Mouse (Mus musculus) urinary bladder, adult 18-20 months (tissue): Measurements from ENCODE around the gene Rangap1.

Experiments
- DNase-seq, 2 experiments: peaks; one replicate each; pipeline ENCODE4 v3.0.0; 2022; ENCODE audit warnings: low spot score in 2 of 2, mixed read lengths in 2 of 2

Rangap1 gene

GRCm38 (mm10) chr15:81744992-81745600 lies at the start of gene Rangap1, which contains the start of gene Zc3h7b:
Gene Rangap1, minus strand, starts transcription at chr15:81745530.
Gene Zc3h7b, plus strand, starts transcription at chr15:81745057.
- peak; percentile 66 to 70 for DNase-seq

- no peak for DNase-seq
These were observed 47.1 kb upstream of the Rangap1 start for GRCm38 (mm10) chr15:81792444-81792843.

GRCm38 (mm10) chr15:81787525-81787924 lies 42.2 kb upstream of the Rangap1 start:
- no peak for DNase-seq

- DNase-seq: no peak
These were observed 40.4 kb upstream of the Rangap1 start for GRCm38 (mm10) chr15:81785701-81786100.

- DNase-seq: no peak
These were observed 39.4 kb upstream of the Rangap1 start for GRCm38 (mm10) chr15:81784762-81785161.

- no peak for DNase-seq
These were observed 36.5 kb upstream of the Rangap1 start for GRCm38 (mm10) chr15:81781816-81782215.

GRCm38 (mm10) chr15:81776631-81777422 lies 31.5 kb upstream of the Rangap1 start:
- DNase-seq: no peak

GRCm38 (mm10) chr15:81774505-81775171 lies 29.3 kb upstream of the Rangap1 start:
- no peak for DNase-seq

GRCm38 (mm10) chr15:81772431-81773120 lies 27.2 kb upstream of the Rangap1 start:
- DNase-seq: no peak

- DNase-seq: peak in 1 of 2 experiments; percentile 20
These were observed 23.7 kb upstream of the Rangap1 start for GRCm38 (mm10) chr15:81769037-81769436.

- no peak for DNase-seq
These were observed 21.1 kb upstream of the Rangap1 start for GRCm38 (mm10) chr15:81766439-81766838.

- DNase-seq: no peak
These were observed 20.3 kb upstream of the Rangap1 start for GRCm38 (mm10) chr15:81765651-81766050.

- DNase-seq: no peak
These were observed 19.2 kb upstream of the Rangap1 start for GRCm38 (mm10) chr15:81764573-81764972.

GRCm38 (mm10) chr15:81761959-81762358 lies 16.6 kb upstream of the Rangap1 start:
- DNase-seq: no peak

- no peak for DNase-seq
These were observed 16.1 kb upstream of the Rangap1 start for GRCm38 (mm10) chr15:81761381-81761780.

GRCm38 (mm10) chr15:81760361-81761079 lies 15.2 kb upstream of the Rangap1 start:
- no peak for DNase-seq

GRCm38 (mm10) chr15:81759542-81759941 lies 14.2 kb upstream of the Rangap1 start:
- no peak for DNase-seq

GRCm38 (mm10) chr15:81758701-81759100 lies 13.4 kb upstream of the Rangap1 start:
- DNase-seq: no peak

GRCm38 (mm10) chr15:81753669-81754068 lies 8.3 kb upstream of the Rangap1 start:
- no peak for DNase-seq

GRCm38 (mm10) chr15:81749742-81750141 lies 4.4 kb upstream of the Rangap1 start:
- no peak for DNase-seq

GRCm38 (mm10) chr15:81745601-81746114 lies 328 bp upstream of the Rangap1 start:
- peak; percentile 8 to 56 for DNase-seq
